Mouse (Mus musculus) CD4-positive naive resting alpha-beta T cell, adult 57 days (primary cell): ENCODE results near the gene Clca3a2. TPM values are rescaled to one million over a fixed set of nuclear protein-coding genes. Genes with fewer than 3 reads are reported as not detected.

Source experiments
- total RNA-seq: library from RNA; stranded (reverse); gene quantifications from one replicate; pipeline ENCODE4 v1.2.4, GENCODE M21; 2023

The Clca3a2 gene
- not detected for total RNA-seq

DNA sequence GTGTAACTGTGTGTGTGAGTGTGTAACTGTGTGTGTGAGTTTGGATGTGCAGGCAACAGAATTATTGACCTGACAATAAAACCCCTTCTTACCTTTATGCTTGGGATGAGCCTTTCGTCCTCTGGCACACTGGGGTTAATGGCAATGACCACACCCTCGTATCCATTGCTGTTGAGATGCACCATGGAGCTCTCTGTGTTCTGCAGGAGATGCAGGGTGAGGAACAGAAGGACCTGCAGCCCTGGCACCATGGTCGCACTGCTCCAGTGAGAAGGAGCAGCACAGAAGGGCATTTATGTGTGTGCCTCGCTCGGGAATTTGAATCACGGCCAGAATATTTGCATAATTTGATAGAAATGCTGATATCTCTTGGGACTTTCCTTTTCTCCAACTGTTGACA, at the start of gene Clca3a2:
Gene Clca3a2 (minus strand): TSS at position 276 of the 400 bp plus-strand sequence.

DNA sequence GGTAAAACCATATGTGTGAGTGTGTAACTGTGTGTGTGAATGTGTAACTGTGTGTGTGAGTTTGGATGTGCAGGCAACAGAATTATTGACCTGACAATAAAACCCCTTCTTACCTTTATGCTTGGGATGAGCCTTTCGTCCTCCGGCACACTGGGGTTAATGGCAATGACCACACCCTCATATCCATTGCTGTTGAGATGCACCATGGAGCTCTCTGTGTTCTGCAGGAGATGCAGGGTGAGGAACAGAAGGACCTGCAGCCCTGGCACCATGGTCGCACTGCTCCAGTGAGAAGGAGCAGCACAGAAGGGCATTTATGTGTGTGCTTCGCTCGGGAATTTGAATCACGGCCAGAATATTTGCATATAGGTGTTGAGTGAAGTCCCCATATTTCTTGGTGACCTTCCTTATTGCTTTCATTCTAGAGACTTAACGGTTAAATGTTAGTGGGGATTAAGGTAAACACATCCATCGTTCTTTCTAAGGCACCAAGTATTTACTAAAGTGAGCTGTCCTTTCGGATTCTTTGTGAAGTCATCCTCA, 29.8 kb upstream of the Clca3a2 start, which contains the start of gene Clca3b:
Gene Clca3b (minus strand): TSS at position 344 of the 543 bp plus-strand sequence.

DNA sequence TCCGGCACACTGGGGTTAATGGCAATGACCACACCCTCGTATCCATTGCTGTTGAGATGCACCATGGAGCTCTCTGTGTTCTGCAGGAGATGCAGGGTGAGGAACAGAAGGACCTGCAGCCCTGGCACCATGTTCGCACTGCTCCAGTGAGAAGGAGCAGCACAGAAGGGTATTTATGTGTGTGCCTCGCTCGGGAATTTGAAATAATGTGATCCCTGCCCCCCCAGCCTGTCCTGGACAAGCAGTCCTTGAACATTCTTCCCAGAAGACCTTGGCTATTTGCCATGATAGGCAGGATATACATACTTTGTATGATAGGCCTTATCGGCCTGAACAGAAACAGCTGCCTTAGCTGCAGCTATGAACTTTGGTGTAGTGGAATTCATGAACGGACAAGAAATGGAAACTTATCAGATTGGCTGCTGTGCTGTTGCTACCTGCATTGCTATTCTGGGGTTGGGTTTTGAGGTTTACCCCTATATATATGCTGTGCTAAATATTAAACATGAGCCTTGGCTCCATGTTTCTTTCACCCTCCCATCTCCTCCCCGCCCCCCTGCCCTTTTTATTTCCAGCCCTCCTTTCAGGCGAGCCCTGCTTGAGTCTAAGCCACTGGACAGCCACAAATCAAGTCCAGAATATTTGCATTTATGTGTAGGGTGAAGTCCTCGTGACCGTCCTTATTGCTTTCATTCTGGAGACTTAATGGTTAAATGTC, 58.5 kb downstream of the Clca3a2 start, which contains the start of gene Clca3a1:
Gene Clca3a1 (minus strand): TSS at position 386 of the 718 bp plus-strand sequence.

Other genes starting within 250 kb of the Clca3a2 start
- gene Hs2st1, start 249.3 kb downstream of the Clca3a2 start, total RNA-seq, result 22.7 TPM
- gene Selenof, start 249.2 kb downstream of the Clca3a2 start, total RNA-seq, result 142 TPM
- gene Sh3glb1, start 99.2 kb downstream of the Clca3a2 start, total RNA-seq, result 93.6 TPM
- gene Clca3a1, start 58.5 kb downstream of the Clca3a2 start, total RNA-seq, result 0.89 TPM
- gene Clca3b, start 29.9 kb upstream of the Clca3a2 start, total RNA-seq, result not detected
- not detected for gene Clca4b, start 113.0 kb upstream of the Clca3a2 start, total RNA-seq
- gene Clca4a, start 155.6 kb upstream of the Clca3a2 start, total RNA-seq, result not detected
- not detected for gene Clca1, start 213.3 kb upstream of the Clca3a2 start, total RNA-seq